Mouse (Mus musculus) E14TG2a.4 (cell line): ENCODE measurements around the gene Rab3b.

ENCODE experiments used
- CTCF ChIP-seq: conservative IDR thresholded peaks from 2 replicates; pipeline ENCODE4 v1.5.1; 2014; ENCODE audit warnings: low read length
- NANOG ChIP-seq: IDR thresholded peaks from 2 replicates; pipeline ENCODE4 v1.6.1; 2014; ENCODE audit warnings: borderline replicate concordance, low read length, mixed read lengths
- POU5F1 ChIP-seq: IDR thresholded peaks from 2 replicates; pipeline ENCODE4 v1.6.1; 2014; ENCODE audit warnings: low read length, borderline replicate concordance

DNA sequence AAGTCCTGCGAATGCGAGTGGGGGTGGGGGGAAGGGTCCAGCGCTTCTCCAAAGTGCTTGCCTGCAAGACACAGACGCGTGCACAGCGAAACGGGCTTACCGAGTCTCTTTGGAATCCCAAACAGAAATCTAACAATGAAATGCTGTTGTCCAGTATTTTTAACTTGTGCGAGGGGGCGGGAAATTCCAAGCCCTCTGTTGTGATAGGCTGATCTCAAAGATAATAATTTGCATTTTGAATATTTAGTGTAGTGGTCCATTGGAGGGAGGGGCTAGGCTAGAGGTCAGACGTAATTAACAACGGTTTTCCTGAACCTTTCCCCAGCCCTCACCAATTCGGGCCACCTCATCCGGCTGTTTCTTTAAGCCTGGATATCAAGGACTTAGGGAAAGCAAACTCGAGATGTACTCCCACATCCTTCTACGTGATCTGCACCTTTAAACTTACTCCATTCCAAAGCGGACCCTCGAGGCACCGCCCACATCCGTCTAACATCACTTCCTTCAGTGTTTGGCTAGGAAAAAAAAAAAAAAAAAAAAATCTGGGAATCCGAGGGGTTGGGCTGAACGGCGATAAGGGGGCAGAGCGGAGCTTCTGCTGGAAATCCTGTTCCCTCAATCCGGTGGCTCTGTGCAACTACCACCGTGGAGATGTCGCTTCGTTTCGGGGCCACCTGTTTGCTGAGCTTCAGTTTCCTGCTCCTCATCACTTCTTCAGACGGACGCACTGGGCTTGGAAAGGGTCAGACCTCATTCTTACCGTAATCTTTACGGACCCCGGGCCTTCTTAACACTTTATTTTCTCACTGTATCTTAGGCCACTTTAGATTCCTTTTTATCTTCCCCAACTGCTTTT, 44.5 kb upstream of the Rab3b start, which contains the start of gene Txndc12:
- TF ChIP-seq CTCF (no peak), NANOG (no peak), POU5F1 (no peak)
